Mouse (Mus musculus): ENCODE results near the gene Brms1. TPM values are rescaled to one million over a fixed set of nuclear protein-coding genes. Genes with fewer than 3 reads are reported as not detected.
"Not testable (repeated sequence)": the region's sequence is repeated elsewhere in the genome, so short reads cannot be mapped to it uniquely, and the experiment has no call there.

Brms1 gene
- 21.6 and 32.0 TPM in 2 replicates for total RNA-seq (2021)
- long read RNA-seq, transcript Brms1-201 (10 exons, 1,388 nt), result major isoform, 22 of 25 reads
- long read RNA-seq, partial matches to known transcripts, result 2 of 25 reads
- long read RNA-seq, other reads (novel, unspliced or antisense), result 1 of 25 reads

- DNase-seq, result peak; percentile 89
Measured at GRCm38 (mm10) chr19:5040862-5041523, at the start of gene Brms1. Brms1 (plus strand) TSS chr19:5041354.

DNA sequence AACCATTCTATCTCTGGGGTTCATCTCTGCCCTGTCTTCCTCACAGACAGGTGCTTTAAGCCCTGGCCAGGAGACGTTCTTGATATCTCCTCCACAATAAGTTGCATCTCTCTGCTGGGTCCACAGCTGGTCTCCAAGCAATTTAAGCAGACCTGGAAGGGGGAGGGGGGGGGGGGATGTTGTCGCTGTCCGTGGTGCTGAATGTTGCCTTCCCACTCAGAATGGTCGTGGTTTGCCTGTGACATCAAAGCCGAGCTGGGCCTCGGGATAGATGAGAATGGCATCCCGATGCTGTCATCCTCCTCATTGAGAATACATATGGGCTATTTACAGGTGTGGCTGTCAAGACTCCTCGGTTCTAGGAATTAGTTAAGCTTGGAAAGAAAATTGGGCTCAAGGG is 48.8 kb upstream of the Brms1 start:
- no peak for DNase-seq

DNA sequence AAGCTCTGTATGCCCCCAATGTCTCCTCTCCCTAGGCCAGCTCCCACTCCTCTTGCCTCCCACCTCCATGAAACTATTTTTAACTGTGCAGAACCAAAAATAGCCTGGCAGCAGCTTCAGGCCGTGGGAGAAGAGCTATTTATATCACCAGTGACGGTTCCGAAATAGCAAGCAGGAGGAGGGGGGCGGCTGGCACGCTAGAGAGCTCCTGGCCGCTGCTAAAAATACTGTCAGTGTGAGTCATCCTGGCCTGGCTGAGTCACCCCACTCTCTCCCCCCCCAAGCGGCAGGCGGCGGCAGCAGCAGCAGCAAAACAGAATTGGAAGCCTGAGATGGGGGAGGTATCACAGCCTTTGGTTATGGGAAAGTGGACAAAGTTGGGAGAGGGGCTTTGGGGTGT is 48.2 kb upstream of the Brms1 start:
- DNase-seq, result peak; percentile 84

- no peak for DNase-seq
Measured at GRCm38 (mm10) chr19:4994043-4994442, 47.1 kb upstream of the Brms1 start.

DNA sequence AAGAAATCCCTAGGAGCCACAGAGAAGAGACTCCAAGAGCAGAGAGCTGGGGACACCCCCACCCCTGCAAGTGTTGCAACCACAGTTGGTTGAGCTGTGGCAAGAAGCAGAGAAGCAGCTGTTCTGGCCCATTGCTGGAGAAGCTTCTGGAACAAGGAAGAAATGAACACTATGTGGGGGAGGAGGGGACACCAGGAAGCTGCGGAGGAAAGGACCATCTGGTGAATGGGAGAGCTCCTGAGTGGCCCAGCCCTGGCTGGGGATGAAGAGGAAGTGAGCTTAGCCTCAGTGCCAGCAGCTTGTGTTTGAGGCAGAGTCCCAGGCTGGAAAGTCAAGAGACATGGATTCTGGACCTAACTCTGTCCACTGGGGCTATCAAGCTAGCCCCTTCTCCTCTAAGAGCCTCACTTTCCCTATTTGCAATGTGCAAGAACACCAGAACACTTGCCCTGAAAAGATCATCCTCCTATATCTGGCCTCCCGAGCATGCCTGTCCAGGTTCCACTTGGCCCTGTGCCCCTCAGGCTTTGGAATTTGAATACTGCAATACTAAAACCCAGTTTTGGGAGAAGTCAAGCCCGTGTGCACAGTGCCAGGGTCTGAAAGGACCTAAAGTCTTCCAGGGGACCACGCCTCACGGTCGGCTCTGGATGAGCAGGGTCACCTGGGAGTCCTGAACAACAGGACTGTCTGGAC is 41.6 kb upstream of the Brms1 start:
- no peak for DNase-seq

GRCm38 (mm10) chr19:5001666-5002406 is 39.3 kb upstream of the Brms1 start:
- DNase-seq, result peak; percentile 81

GRCm38 (mm10) chr19:5003644-5004043 is 37.5 kb upstream of the Brms1 start:
- DNase-seq, result not testable (repeated sequence)

DNA sequence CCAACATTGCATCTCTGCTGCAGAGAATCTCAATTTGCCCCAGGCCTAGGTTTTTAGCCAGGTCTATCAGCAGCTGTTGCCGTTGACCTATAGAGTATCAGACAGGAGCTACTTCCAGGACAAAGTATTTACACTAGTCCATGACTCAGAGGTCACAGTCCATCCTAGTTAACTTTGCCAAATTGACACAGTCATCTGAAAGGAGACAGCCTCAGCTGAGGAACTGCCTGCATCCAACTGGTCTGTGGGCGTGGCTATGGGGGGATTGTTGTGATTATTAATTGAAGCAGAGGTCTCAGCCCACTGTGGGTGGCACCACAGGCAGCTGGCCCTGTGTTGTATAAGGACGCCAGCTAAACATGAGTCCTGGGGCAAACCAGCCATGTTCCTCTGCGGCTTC is 36.2 kb upstream of the Brms1 start:
- no peak for DNase-seq

- no peak for DNase-seq
Measured at GRCm38 (mm10) chr19:5013138-5013537, 28.0 kb upstream of the Brms1 start.

DNA sequence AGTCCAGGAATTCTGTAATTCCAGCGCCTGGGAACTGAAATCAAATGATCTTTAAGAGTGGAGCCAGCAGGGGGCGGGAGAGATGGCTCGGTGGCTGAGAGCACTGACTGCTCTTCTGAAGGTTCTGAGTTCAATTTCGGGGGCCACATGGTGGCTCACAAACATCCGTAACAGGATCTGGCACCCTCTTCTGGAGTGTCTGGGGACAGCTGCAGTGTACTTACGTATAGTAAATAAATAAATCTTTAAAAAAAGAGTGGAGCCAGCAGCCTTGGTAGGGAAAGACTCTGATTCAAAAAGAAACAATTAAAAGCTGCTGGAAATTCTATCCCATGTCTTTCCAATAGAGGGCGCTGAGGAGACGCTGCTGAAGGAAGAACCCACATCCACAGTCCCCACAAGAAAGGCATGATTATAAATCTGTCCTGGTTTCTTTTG is 26.2 kb upstream of the Brms1 start:
- DNase-seq, result no peak

GRCm38 (mm10) chr19:5016221-5016742 is 24.9 kb upstream of the Brms1 start:
- DNase-seq, result no peak

DNA sequence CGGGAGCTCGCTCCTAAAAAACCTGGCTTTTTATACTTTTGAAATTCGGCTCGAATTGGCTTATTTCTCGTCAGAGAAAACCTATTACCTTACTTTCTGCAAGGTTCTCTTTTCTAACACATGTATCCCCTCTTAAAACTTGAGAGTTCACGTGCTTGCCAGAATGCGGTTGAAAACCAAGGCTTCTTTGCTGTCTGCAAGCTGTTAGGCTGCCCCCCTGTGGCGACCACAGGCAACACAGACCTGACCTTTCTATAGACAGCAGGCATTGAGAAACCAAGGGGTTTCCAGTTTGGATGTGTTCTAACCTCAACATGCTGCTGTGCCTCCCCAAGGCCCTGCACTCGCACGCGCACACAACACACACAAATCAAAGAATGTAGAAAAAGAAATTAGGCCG is 24.4 kb upstream of the Brms1 start:
- peak; percentile 72 for DNase-seq

- no peak for DNase-seq
Measured at GRCm38 (mm10) chr19:5017611-5018010, 23.5 kb upstream of the Brms1 start.

- no peak for DNase-seq
Measured at GRCm38 (mm10) chr19:5018191-5018590, 23.0 kb upstream of the Brms1 start.

- DNase-seq, result no peak
Measured at GRCm38 (mm10) chr19:5021416-5021815, 19.7 kb upstream of the Brms1 start.

DNA sequence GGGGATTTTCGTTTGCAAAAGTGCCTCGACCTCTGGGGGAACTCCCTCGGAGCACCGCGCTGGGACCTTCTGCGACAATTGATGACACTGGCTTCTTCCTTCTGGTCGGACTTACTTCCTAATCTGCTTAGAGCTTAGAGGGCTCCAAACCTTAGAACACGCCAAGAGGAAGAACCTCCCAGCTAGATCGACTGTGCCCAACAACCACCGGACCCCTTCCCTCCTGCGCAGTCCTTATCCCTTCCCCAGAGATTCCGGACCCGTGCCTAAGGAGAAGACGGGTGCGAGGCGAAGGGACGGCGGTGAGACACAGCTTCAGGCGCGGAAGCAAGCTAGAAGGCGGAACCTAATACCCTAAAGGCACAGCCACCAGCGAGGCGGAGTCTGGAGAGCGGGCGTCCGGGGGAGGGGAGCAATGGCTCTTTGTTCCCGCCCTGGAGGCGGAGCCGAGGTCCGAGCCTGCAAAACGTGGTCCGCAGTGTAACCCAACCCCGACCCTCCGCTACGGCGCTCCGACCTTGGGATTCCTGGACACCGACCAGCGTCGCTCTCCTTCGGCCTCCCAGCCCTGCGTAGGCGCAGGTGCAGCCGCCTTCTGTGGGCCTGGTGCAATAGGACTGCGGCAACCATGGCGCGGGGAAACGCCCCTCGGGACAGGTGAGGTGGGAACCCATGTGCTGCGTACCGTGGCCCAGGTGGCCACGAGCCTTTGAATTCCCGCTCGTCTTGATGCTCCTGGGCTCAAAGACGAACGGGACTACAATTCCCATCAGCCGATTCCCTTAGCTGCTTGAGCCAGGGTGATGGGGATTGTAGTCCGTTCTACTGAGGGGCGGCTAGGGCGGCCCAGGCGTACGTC is 17.3 kb upstream of the Brms1 start, which contains the start of gene Slc29a2:
Gene Slc29a2 (plus strand): TSS at position 240 of the 859 bp plus-strand sequence.
- peak; percentile 93 for DNase-seq

DNA sequence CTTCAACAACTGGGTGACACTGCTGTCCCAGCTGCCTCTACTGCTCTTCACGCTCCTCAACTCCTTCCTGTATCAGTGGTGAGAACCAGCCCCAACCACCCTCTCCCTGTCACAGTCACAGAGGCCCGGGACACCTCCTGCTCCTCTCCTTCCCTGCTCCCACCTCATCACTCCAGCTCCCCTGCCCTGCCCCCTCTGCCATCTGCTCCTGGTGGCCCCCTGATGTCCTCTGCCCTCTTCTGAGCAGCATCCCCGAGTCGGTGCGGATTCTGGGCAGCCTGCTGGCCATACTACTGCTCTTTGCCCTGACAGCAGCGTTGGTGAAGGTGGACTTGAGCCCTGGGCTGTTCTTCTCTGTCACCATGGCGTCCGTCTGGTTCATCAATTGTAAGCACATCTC is 15.0 kb upstream of the Brms1 start:
- DNase-seq, result no peak

GRCm38 (mm10) chr19:5032686-5033085 is 8.5 kb upstream of the Brms1 start:
- no peak for DNase-seq

DNA sequence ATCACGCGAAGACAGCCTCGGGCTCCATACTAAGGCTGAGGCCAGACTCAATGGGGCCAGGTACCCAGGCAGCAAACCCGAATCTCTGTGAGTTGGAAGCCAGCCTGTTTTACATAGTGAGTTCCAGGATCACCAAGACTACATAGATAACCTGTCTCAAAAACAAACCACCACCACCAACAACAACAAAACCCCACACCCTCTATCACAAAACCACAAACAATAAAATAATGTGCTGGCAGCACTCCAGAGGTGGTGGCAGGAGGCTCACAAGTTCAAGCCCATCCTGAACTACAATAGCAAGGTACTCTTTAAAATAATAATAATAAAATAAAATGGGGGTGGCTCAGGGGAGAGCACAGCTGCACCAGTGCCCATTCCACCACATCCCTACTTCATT is 4.6 kb upstream of the Brms1 start:
- DNase-seq, result no peak

GRCm38 (mm10) chr19:5037678-5038571 is 3.2 kb upstream of the Brms1 start:
- DNase-seq, result peak; percentile 79
